Mouse (Mus musculus) embryonic facial prominence, embryonic 14.5 days (tissue): ENCODE results near the gene Glb1. TPM values are rescaled to one million over a fixed set of nuclear protein-coding genes. Genes with fewer than 3 reads are reported as not detected.
"Not testable (repeated sequence)": the region's sequence is repeated elsewhere in the genome, so short reads cannot be mapped to it uniquely, and the experiment has no call there.

Source experiments
- ATAC-seq: fragments of 200-750 bp; cut with Nextera tagmentation; 2 replicates; pipeline ENCODE4 v1.8.0; 2017; ENCODE audit warnings: low read depth, moderate number of reproducible peaks, moderate TSS enrichment
- DNase-seq: peaks from one replicate; pipeline ENCODE4 v3.0.0-alpha.2; 2015; ENCODE audit warnings: low spot score
- H3K27ac ChIP-seq: fragments of 300-500 bp; sonication (generic); replicated peaks from 2 replicates; pipeline ENCODE4 v1.5.1; 2014; ENCODE audit warnings: low read depth, mild to moderate bottlenecking, low read length, moderate library complexity
- H3K27me3 ChIP-seq: fragments of 300-500 bp; sonication (generic); replicated peaks from 2 replicates; pipeline ENCODE4 v1.6.1; 2014; ENCODE audit warnings: low read length; ENCODE audit not compliant: control insufficient read depth, insufficient read depth
- H3K36me3 ChIP-seq: fragments of 300-500 bp; sonication (generic); 2 replicates; pipeline ENCODE4 v1.6.1; 2014; ENCODE audit warnings: low read length, mixed read lengths; ENCODE audit not compliant: control insufficient read depth, insufficient read depth
- H3K4me1 ChIP-seq: fragments of 300-500 bp; sonication (generic); 2 replicates; pipeline ENCODE4 v1.6.1; 2014; ENCODE audit warnings: antibody characterized with exemption, low read length; ENCODE audit not compliant: control insufficient read depth, insufficient read depth
- H3K4me2 ChIP-seq: fragments of 300-500 bp; sonication (generic); 2 replicates; pipeline ENCODE4 v1.6.1; 2014; ENCODE audit warnings: low read depth, mild to moderate bottlenecking, low read length, moderate library complexity, mixed read lengths
- H3K4me3 ChIP-seq: fragments of 300-500 bp; sonication (generic); 2 replicates; pipeline ENCODE4 v1.5.1; 2014; ENCODE audit warnings: low read depth, mild to moderate bottlenecking, low read length
- H3K9ac ChIP-seq: fragments of 300-500 bp; sonication (generic); 2 replicates; pipeline ENCODE4 v1.6.1; 2014; ENCODE audit warnings: low read depth, mild to moderate bottlenecking, low read length, moderate library complexity, mixed read lengths
- H3K9me3 ChIP-seq: fragments of 300-500 bp; sonication (generic); 2 replicates; pipeline ENCODE4 v1.6.1; 2016; ENCODE audit warnings: low read length; ENCODE audit not compliant: control insufficient read depth
- WGBS: fragments of 180-500 bp; shearing (Covaris S2); extraction: QIAGEN DNeasy Blood & Tissue Kit; methylation state at CpG from one replicate; pipeline ENCODE4 v1.1.7; 2014; 5-methylcytosine and 5-hydroxymethylcytosine counted together
- polyA plus RNA-seq: library from polyadenylated mRNA; unstranded; fragments of >200 nt; fragmentation: Nextera tagmentation; extraction: Ambion mirVana; gene quantifications from 2 replicates; pipeline ENCODE4 v1.2.1, GENCODE M21; 2014

Glb1 gene
- polyA plus RNA-seq, 1 experiment from 2014 or later, result 42.5 TPM

DNA sequence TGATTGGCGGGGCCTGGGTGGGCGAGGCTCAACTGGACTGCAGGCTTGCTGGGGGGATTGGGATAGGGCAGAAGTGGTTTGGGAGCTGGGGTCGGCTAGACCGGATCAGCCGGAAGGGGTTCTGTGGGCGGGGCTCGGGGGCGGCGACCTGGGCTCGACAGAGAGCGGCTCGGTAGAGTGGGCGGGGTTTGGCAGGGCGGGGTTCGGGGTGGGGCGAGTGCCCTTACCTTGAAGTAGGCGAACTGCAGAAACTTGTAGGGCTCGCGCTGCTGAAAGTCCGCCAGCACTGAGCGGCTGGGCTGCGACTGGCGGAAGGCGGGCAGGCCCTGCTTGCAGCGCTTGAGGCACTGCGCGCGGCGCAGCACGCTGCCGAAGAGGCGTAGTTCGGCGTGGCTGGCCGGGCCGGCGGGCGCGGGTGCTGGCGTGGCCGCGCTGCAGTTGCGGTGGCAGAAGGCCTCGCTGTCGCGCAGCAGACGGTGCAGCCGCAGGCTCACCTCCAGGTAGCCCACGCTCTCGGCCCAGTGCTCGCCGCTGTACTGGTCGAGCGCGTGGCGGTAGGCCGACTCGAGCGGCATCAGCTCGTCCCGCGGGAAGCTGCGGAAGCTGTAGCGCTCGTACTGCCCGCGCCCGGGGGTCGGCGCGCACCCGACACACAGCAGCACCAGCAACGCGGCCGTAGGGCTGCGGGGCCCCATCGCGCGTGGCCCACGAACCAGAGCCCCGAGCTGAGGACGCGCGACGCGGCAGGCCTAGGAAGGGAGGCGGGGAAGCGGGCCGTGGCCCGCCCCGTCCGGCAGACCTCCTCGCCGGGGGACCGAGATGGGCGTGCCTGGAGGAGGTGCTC, 10.7 kb upstream of the Glb1 start, which contains the start of gene Crtap:
Crtap (minus strand) TSS at position 771 of the 844 bp plus-strand sequence.
- H3K9me3 ChIP-seq, result no peaks in the 10 kb centered on the region
- peak within 1 kb of the TSS; percentile 85 for H3K4me3 ChIP-seq
- peak within 1 kb of the TSS; percentile 94 for H3K27ac ChIP-seq
- DNase-seq (peak; percentile 85), ATAC-seq (peak; percentile 90)
- H3K9ac ChIP-seq, result peak within 1 kb of the TSS; percentile 91
- H3K27me3 ChIP-seq, result no peaks in the 10 kb centered on the region
- WGBS, result 0% methylated on average over 27 of the region's 96 CpGs
- peaks cover 3% of the 10 kb centered on the region; the same call in 1 of the 2 replicates for H3K4me1 ChIP-seq
- peak within 1 kb of the TSS; percentile 73 for H3K4me2 ChIP-seq
- peaks cover 12% of the 10 kb centered on the region for H3K36me3 ChIP-seq

DNA sequence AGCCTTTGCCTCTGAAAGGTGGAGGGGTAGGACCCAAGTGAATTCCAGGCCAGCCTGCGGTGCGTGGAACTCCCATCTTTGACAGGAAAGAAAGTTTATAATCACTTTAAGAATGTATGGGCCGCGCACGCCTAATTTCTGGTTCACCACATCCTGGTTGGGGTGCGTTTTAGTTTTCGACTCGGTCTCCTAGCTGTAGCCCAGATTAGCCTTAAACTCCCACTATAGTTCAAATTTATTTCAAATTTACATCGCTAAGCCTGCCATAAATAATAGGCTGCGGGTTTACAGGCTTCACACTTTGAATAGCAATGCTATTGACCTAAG, 10.2 kb upstream of the Glb1 start:
- 4% methylated on average over 10 of the region's 10 CpGs for WGBS
- Histone ChIP-seq H3K4me2 (peak overlapping the region; percentile 73), H3K36me3 (peaks cover 7% of the 10 kb centered on the region; the same call in 1 of the 2 replicates), H3K27me3 (no peaks in the 10 kb centered on the region), H3K4me3 (peak overlapping the region; percentile 85), H3K4me1 (peaks cover 3% of the 10 kb centered on the region; the same call in 1 of the 2 replicates), H3K9me3 (no peaks in the 10 kb centered on the region), H3K27ac (peak overlapping the region; percentile 94), H3K9ac (peak overlapping the region; percentile 91)
- ATAC-seq (no peak), DNase-seq (no peak)

DNA sequence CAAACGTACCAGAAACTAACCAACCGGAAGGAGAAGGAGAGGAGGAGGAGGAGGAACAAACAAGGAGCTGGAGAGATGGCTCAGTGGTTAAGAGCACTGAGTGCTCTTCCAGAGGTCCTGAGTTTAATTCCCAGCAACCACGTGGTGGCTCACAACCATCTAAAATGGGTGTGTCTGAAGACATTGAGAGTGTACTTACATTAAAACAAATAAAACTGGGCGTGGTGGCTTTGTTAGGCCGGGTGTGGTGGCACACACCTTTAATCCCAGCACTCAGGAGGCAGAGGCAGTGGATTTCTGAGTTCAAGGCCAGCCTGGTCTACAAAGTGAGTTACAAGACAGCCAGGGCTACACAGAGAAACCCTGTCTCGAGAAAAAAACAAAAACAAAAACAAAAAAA, 6.7 kb upstream of the Glb1 start:
- WGBS, result 56% methylated on average over 6 of the region's 6 CpGs
- not testable (repeated sequence) for H3K36me3 ChIP-seq, H3K9me3 ChIP-seq, H3K4me1 ChIP-seq, ATAC-seq, H3K27ac ChIP-seq, H3K4me3 ChIP-seq, DNase-seq, H3K27me3 ChIP-seq, H3K4me2 ChIP-seq, H3K9ac ChIP-seq

DNA sequence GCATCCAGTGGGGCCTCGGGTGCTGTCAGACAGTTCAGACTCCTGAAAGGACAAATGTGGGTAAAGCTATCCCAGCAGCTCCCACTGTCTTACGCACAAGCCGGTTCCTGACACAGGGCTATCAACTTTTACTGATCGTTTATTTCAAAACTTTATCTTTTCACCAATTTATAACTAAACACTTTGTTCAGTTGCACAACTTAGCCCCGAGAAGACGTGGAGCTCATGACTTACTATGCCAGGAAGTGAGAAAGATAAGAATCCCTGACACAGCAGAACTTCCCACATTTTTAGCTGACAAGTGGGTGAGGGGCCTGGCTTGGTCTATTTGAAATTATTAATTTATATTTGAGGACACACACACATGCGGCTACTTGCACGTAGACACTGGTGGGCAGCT, 6.2 kb upstream of the Glb1 start:
- 83% methylated on average over 8 of the region's 8 CpGs for WGBS
- ATAC-seq (no peak), DNase-seq (no peak)
- Histone ChIP-seq H3K4me3 (no peak overlapping the region), H3K27ac (no peak overlapping the region), H3K36me3 (no peaks in the 10 kb centered on the region), H3K4me1 (no peaks in the 10 kb centered on the region), H3K4me2 (no peak overlapping the region), H3K27me3 (no peaks in the 10 kb centered on the region), H3K9ac (no peak overlapping the region), H3K9me3 (no peaks in the 10 kb centered on the region)

DNA sequence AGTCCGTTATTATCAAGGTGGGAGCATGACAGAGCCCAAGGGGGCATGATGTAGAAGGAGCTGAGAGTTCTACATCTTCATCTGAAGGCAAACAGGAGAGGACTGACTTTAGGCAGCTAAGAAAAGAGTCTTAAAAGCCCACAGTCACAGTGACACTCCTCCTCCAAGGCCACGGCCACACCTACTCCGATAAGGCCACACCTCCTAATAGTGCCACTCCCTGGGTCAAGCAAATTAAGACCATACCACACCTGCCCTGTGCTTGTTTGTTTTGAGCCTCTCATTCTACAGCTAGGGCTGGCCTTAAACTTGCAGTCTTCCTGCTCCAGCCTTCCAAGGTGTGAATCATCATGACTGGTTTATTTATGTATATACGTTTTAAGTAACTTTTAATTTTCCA, 5.6 kb upstream of the Glb1 start:
- no peak overlapping the region for H3K4me3 ChIP-seq
- H3K9me3 ChIP-seq, result no peaks in the 10 kb centered on the region
- ATAC-seq (no peak), DNase-seq (no peak)
- H3K4me1 ChIP-seq, result no peaks in the 10 kb centered on the region
- no peaks in the 10 kb centered on the region for H3K36me3 ChIP-seq
- no peak overlapping the region for H3K4me2 ChIP-seq
- H3K9ac ChIP-seq, result no peak overlapping the region
- 82% methylated on average over 4 of the region's 4 CpGs for WGBS
- H3K27ac ChIP-seq, result no peak overlapping the region
- no peaks in the 10 kb centered on the region for H3K27me3 ChIP-seq

DNA sequence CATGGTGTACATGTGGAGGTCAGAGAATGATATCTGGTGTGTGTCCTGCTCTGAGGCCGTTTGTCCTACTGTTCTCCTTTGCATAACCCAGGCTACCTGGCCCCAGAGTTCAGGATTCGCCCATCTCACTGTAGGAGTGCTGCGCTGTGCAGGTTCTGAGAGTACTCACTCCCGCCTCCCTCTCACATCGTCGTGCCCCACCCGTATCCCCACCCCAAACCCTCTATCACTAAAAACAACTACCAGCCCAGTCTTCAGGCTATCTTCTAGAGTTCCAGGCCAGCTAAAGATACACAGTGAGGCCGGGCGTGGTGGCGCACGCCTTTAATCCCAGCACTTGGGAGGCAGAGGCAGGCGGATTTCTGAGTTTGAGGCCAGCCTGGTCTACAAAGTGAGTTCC, 1.2 kb upstream of the Glb1 start:
- H3K27me3 ChIP-seq, result no peaks in the 10 kb centered on the region
- peaks cover 12% of the 10 kb centered on the region for H3K36me3 ChIP-seq
- H3K4me2 ChIP-seq, result no peak overlapping the region
- no peaks in the 10 kb centered on the region for H3K9me3 ChIP-seq
- DNase-seq, result no peak
- H3K4me3 ChIP-seq, result no peak overlapping the region
- no peak overlapping the region for H3K27ac ChIP-seq
- peaks cover 5% of the 10 kb centered on the region; the same call in 1 of the 2 replicates for H3K4me1 ChIP-seq
- WGBS, result 96% methylated on average over 12 of the region's 12 CpGs
- ATAC-seq, result no peak
- H3K9ac ChIP-seq, result no peak overlapping the region

DNA sequence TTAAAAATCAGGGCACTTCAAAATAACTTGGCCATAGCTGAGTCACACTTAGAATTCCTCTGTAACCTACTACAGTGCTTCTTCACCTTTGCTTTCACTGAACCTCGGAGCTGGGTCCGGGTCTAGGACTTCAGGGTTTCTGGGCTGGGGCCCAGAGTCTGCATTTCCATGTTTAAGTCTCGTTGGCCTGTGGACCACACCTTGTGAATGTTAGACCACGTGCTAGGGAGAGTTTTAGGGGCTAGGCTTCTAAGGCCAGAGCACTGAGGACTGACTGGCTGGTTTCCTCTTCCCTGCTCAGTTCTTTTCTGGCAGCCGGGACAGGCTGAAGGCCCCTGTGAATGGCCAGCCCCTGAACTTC, 308 bp upstream of the Glb1 start:
- peak; percentile 60 for ATAC-seq
- WGBS, result 23% methylated on average over 5 of the region's 5 CpGs

DNA sequence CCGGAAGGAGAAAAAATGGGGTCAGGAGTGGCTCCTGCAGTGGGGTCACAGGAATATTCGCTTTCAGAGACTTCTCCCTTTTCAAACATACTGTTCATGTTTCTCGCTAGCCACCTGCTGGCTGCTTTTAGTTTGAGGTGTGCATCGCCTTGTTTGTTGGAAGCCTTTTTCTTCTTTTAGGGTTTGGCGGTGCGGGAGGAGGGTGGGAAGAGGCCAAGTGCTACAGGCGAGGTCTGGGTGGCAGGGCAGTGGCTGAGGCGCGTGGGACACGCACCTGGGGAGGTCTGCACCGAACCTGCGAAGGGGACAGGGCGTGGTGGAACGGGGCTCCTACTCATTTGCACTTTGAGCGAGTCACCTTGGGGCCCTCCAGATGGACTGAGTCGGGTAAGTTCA, 807 bp downstream of the Glb1 start:
- H3K9ac ChIP-seq, result peak overlapping the region; percentile 92
- peak overlapping the region; percentile 94 for H3K27ac ChIP-seq
- WGBS, result 4% methylated on average over 16 of the region's 16 CpGs
- peak overlapping the region; percentile 70 for H3K4me2 ChIP-seq
- H3K36me3 ChIP-seq, result peaks cover 32% of the 10 kb centered on the region
- no peaks in the 10 kb centered on the region for H3K27me3 ChIP-seq
- no peak; the same call in 1 of the 2 replicates for ATAC-seq
- H3K4me3 ChIP-seq, result peak overlapping the region; percentile 72
- peaks cover 5% of the 10 kb centered on the region; the same call in 1 of the 2 replicates for H3K4me1 ChIP-seq
- H3K9me3 ChIP-seq, result no peaks in the 10 kb centered on the region
- DNase-seq, result peak; percentile 58

More for the DNA sequence above, 308 bp upstream of the Glb1 start:
- Histone ChIP-seq H3K4me2 (peak overlapping the region; percentile 70), H3K4me1 (peaks cover 5% of the 10 kb centered on the region; the same call in 1 of the 2 replicates), H3K36me3 (peaks cover 21% of the 10 kb centered on the region), H3K9ac (peak overlapping the region; percentile 92), H3K4me3 (peak overlapping the region; percentile 72), H3K27ac (peak overlapping the region; percentile 94), H3K9me3 (no peaks in the 10 kb centered on the region), H3K27me3 (no peaks in the 10 kb centered on the region)
- DNase-seq, result no peak

DNA sequence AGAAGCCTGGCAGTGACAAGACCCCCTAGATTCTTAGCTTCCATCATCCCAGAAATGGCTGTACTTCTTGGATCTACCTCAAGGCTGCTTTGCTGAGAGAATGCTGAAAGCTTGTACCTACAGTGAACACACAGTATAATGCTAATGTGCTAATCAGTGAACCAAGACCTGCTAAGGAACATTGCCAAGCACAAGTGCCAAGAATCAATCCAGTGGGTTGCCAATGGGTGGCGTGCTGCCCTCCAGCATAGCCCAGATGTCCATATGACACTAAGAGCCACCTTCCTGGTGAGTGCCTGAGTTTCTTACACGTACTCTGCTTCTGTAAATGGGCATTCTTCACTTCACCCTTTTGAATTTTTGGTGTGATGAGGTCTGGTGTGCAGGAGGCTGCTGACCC, 6.8 kb downstream of the Glb1 start:
- ATAC-seq, result no peak
- Histone ChIP-seq H3K27me3 (no peaks in the 10 kb centered on the region), H3K9me3 (peaks cover 12% of the 10 kb centered on the region; the same call in 1 of the 2 replicates), H3K27ac (no peak overlapping the region), H3K4me1 (no peaks in the 10 kb centered on the region), H3K36me3 (peaks cover 78% of the 10 kb centered on the region), H3K9ac (no peak overlapping the region), H3K4me2 (no peak overlapping the region), H3K4me3 (no peak overlapping the region)
- no peak for DNase-seq
- 89% methylated on average over 2 of the region's 2 CpGs for WGBS
